Mouse (Mus musculus) G1E (cell line): Measurements from ENCODE around the gene Cobl. TPM values are rescaled to one million over a fixed set of nuclear protein-coding genes. Genes with fewer than 3 reads are reported as not detected.

Source experiments
- ATAC-seq: 2 replicates; pipeline ENCODE4 v1.8.0; 2016; ENCODE audit warnings: mild to moderate bottlenecking; ENCODE audit not compliant: insufficient number of reproducible peaks, poor library complexity, low FRiP score, severe bottlenecking; ENCODE audit errors: extremely low read depth
- DNase-seq: peaks from one replicate; pipeline ENCODE4 v3.0.0; 2012; ENCODE audit warnings: low spot score
- H3K27me3 ChIP-seq: 2 replicates; pipeline ENCODE4 v1.6.1; 2012; ENCODE audit warnings: mild to moderate bottlenecking, low read length, inconsistent platforms; ENCODE audit not compliant: insufficient read depth
- H3K36me3 ChIP-seq: replicated peaks from 2 replicates; pipeline ENCODE3; 2012; ENCODE audit warnings: mild to moderate bottlenecking, inconsistent platforms
- H3K4me1 ChIP-seq: 2 replicates; pipeline ENCODE4 v1.6.1; 2012; ENCODE audit warnings: low read depth, low read length, inconsistent platforms, mixed read lengths; ENCODE audit not compliant: insufficient read depth
- H3K4me3 ChIP-seq: 2 replicates; pipeline ENCODE4 v1.5.1; 2012; ENCODE audit warnings: low read depth, mild to moderate bottlenecking, inconsistent platforms, low read length, moderate library complexity, mixed read lengths
- H3K9me3 ChIP-seq: replicated peaks from 2 replicates; pipeline ENCODE4 v1.6.1; 2012; ENCODE audit warnings: inconsistent platforms
- CTCF ChIP-seq: IDR thresholded peaks from 2 replicates; pipeline ENCODE4 v1.5.1; 2012; ENCODE audit warnings: low read depth, low read length, inconsistent platforms, mixed read lengths
- GATA1 ChIP-seq: IDR thresholded peaks from 2 replicates; pipeline ENCODE4 v1.6.1; 2012; ENCODE audit warnings: borderline replicate concordance, low read length, inconsistent platforms, mixed read lengths
- GATA2 ChIP-seq: IDR thresholded peaks from 2 replicates; pipeline ENCODE4 v1.6.1; 2012; ENCODE audit warnings: low read depth, low read length, inconsistent platforms, borderline replicate concordance
- POLR2AphosphoS5 ChIP-seq: IDR thresholded peaks from 2 replicates; pipeline ENCODE4 v1.6.1; 2012; ENCODE audit warnings: low read depth, low read length, inconsistent platforms; ENCODE audit not compliant: insufficient replicate concordance
- TAL1 ChIP-seq: conservative IDR thresholded peaks from 2 replicates; pipeline ENCODE4 v1.6.1; 2012; ENCODE audit warnings: low read depth, low read length, inconsistent platforms, mixed read lengths
- polyA plus RNA-seq: library from polyadenylated mRNA; stranded (reverse); fragments of >175 nt; gene quantifications from 2 replicates; pipeline ENCODE4 v1.2.3, GENCODE M21; 2012
- total RNA-seq, 2 experiments: library from RNA; stranded (forward) in 1 of 2; stranded (reverse) in 1 of 2; fragments of 200-1000 nt in 1 of 2; fragments of >200 nt in 1 of 2; fragmentation: Nextera tagmentation in 1 of 2; gene quantifications; 2 replicates each; pipeline ENCODE4 v1.2.3; 2014 to 2017

Cobl gene
- total and polyA plus RNA-seq, 3 experiments = 0.22 TPM; not detected in 2

GRCm38 (mm10) chr11:12314278-12315043 is 150.3 kb downstream of the Cobl start:
- Histone ChIP-seq H3K27me3 (no peaks in the 10 kb centered on the region), H3K4me3 (no peak overlapping the region), H3K36me3 (no peaks in the 10 kb centered on the region), H3K4me1 (no peaks in the 10 kb centered on the region), H3K9me3 (no peaks in the 10 kb centered on the region)
- no peak for ATAC-seq
- no peak for DNase-seq
- TF ChIP-seq CTCF (0 out of 2 replicates have a peak, but pooled peaks have one; percentile 14), POLR2AphosphoS5 (no peak)

GRCm38 (mm10) chr11:12311419-12311818 is 153.3 kb downstream of the Cobl start:
- H3K4me1 ChIP-seq = no peaks in the 10 kb centered on the region
- H3K36me3 ChIP-seq = no peaks in the 10 kb centered on the region
- H3K27me3 ChIP-seq = no peaks in the 10 kb centered on the region
- TF ChIP-seq POLR2AphosphoS5 (no peak), TAL1 (no peak), GATA1 (no peak), GATA2 (no peak), CTCF (no peak)
- H3K4me3 ChIP-seq = no peak overlapping the region
- no peak for ATAC-seq
- H3K9me3 ChIP-seq = no peaks in the 10 kb centered on the region
- DNase-seq = no peak

GRCm38 (mm10) chr11:12309423-12310023 is 155.2 kb downstream of the Cobl start:
- H3K4me3 ChIP-seq = no peak overlapping the region

GRCm38 (mm10) chr11:12304879-12305278 is 159.9 kb downstream of the Cobl start:
- Histone ChIP-seq H3K4me3 (no peak overlapping the region), H3K9me3 (no peaks in the 10 kb centered on the region), H3K27me3 (no peaks in the 10 kb centered on the region), H3K4me1 (no peaks in the 10 kb centered on the region), H3K36me3 (no peaks in the 10 kb centered on the region)
- no peak for DNase-seq
- TF ChIP-seq CTCF (no peak), POLR2AphosphoS5 (no peak), GATA2 (no peak), TAL1 (no peak), GATA1 (no peak)
- ATAC-seq = no peak

More at GRCm38 (mm10) chr11:12309423-12310023, 155.2 kb downstream of the Cobl start:
- H3K9me3 ChIP-seq = no peaks in the 10 kb centered on the region
- TF ChIP-seq GATA1 (no peak), TAL1 (no peak), CTCF (no peak), POLR2AphosphoS5 (no peak), GATA2 (no peak)
- ATAC-seq (no peak), DNase-seq (no peak)
- no peaks in the 10 kb centered on the region for H3K27me3 ChIP-seq
- H3K4me1 ChIP-seq = no peaks in the 10 kb centered on the region
- no peaks in the 10 kb centered on the region for H3K36me3 ChIP-seq

GRCm38 (mm10) chr11:12299701-12300446 is 164.9 kb downstream of the Cobl start:
- Histone ChIP-seq H3K36me3 (no peaks in the 10 kb centered on the region), H3K4me3 (no peak overlapping the region), H3K27me3 (no peaks in the 10 kb centered on the region), H3K4me1 (no peaks in the 10 kb centered on the region), H3K9me3 (no peaks in the 10 kb centered on the region)
- no peak for DNase-seq
- no peak for ATAC-seq
- TF ChIP-seq TAL1 (no peak), GATA2 (no peak), GATA1 (no peak), CTCF (no peak)

GRCm38 (mm10) chr11:12291654-12291935 is 173.2 kb downstream of the Cobl start:
- Histone ChIP-seq H3K27me3 (no peaks in the 10 kb centered on the region), H3K36me3 (no peaks in the 10 kb centered on the region), H3K4me1 (no peaks in the 10 kb centered on the region), H3K4me3 (no peak overlapping the region), H3K9me3 (no peaks in the 10 kb centered on the region)
- DNase-seq (no peak), ATAC-seq (no peak)
- TF ChIP-seq GATA2 (no peak), GATA1 (no peak), POLR2AphosphoS5 (no peak), TAL1 (no peak), CTCF (no peak)
